Mouse (Mus musculus) bone marrow, adult 2 months (tissue): ENCODE data around the gene Lrtm1.

Source experiments
- CTCF ChIP-seq: fragments of 200-500 bp; IDR thresholded peaks from 2 replicates; pipeline ENCODE4 v1.5.1; 2011; ENCODE audit warnings: low read length, control low read depth; ENCODE audit not compliant: control insufficient read depth, insufficient read depth
- POLR2A ChIP-seq: fragments of 200-500 bp; IDR thresholded peaks from 2 replicates; pipeline ENCODE4 v1.6.1; 2011; ENCODE audit warnings: low read depth, mild to moderate bottlenecking, control low read depth, low read length, borderline replicate concordance; ENCODE audit not compliant: control insufficient read depth

DNA sequence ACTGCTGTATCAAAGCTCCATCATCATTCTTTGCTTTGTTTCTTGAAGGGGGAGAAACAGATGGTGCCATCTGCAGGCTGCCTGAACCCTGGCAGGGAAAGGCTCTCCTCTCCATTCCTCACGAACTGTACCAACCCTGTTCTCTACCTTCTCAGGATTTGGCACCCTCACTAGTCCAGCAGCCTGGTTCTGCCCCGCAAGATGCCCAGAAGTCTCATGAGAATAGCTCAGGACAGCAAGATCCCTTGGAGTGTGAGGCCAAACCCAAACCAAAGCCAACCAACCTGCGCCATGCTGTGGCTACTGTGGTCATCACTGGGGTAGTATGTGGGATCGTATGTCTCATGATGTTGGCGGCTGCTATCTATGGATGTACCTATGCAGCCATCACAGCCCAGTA lies 9.3 kb downstream of the Lrtm1 start:
- TF ChIP-seq POLR2A (no peak), CTCF (no peak)
